Mouse (Mus musculus): ENCODE results near the gene Galnt2.

Galnt2 gene

GRCm38 (mm10) chr8:124290911-124291691 lies 59.9 kb downstream of the Galnt2 start:
- DNase-seq (ENCODE audit: extremely low read depth, low read depth): no peak

GRCm38 (mm10) chr8:124291693-124292092 lies 60.5 kb downstream of the Galnt2 start:
- no peak for DNase-seq (ENCODE audit: extremely low read depth, low read depth)

DNA sequence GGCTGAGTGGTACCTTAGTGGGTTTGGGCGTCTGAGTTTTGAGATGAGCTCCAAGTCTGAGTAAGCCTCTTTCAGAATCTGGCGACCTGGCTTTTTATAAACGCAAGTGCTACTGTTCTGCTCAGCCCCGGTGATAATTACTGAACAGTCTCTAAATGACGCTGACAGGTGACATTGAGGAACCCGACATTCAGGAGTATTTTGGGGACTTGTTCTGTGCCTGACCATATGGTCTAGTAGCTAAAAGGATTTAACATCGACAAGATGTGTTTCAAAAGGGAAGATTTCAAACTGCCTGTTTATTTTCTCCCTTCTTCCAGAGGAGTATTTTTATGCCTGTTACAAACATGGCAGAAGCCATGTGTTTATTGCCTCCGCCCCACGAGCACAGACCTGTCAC lies 61.8 kb downstream of the Galnt2 start:
- no peak for DNase-seq (ENCODE audit: extremely low read depth, low read depth)

DNA sequence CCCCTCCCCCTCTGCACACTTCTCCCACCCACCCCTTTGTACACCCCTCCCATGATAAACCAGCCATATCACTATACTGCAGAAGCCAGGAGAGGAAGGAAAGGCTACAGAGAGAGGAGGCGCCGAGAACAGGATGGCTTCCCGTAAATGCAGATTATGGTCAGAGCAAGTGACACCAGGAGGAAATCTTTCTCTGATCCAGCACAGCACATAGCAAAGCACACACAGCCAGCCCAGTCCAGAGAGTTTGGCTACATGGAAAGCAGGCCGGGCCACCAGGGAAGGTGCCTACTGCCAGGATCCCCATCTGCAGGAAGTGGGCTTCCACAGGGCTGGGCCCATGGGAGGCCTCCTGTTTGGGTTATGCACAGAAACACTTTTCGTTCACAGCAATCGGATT lies 63.2 kb downstream of the Galnt2 start:
- no peak for DNase-seq (ENCODE audit: extremely low read depth, low read depth)

DNA sequence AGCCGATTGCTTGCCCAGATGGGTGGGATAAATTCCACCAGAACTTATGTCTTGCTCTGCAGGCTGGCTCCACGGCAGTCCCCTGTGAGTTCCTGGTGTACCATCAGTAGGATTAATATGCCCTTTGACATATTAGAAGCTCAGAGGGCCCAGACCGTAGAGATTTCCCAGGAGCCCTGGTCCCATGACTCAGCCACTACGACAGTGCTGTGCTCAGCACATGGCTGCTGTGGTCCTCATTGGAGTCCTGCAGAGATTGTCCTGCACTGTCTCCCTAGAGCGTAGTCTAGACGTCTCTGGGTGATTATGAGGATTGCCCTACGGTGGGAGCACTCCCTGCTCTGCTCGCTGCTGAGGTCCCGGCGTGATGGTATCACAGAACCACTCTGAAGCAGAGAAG lies 63.7 kb downstream of the Galnt2 start:
- DNase-seq (ENCODE audit: extremely low read depth, low read depth): no peak

DNA sequence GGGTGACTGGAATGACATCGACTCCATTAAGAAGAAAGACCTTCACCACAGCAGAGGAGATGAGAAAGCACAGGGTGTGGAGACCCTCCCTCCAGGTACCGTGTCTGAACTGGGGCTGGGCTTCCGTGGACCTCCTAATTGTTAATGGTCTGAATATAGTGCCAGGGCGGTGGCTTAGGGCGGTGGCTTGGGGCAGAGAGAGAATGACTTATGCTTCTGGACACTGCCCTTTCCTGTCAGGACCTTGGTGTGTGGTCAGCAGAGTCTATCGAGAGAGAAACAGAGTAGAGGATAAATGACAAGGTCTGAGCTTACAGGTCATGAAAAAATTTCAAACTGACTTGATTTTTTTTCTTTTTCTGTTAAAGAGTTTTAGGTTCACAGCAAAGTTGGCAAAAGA lies 64.2 kb downstream of the Galnt2 start:
- no peak for DNase-seq (ENCODE audit: extremely low read depth, low read depth)

GRCm38 (mm10) chr8:124301512-124301911 lies 70.3 kb downstream of the Galnt2 start:
- no peak for DNase-seq (ENCODE audit: extremely low read depth, low read depth)

DNA sequence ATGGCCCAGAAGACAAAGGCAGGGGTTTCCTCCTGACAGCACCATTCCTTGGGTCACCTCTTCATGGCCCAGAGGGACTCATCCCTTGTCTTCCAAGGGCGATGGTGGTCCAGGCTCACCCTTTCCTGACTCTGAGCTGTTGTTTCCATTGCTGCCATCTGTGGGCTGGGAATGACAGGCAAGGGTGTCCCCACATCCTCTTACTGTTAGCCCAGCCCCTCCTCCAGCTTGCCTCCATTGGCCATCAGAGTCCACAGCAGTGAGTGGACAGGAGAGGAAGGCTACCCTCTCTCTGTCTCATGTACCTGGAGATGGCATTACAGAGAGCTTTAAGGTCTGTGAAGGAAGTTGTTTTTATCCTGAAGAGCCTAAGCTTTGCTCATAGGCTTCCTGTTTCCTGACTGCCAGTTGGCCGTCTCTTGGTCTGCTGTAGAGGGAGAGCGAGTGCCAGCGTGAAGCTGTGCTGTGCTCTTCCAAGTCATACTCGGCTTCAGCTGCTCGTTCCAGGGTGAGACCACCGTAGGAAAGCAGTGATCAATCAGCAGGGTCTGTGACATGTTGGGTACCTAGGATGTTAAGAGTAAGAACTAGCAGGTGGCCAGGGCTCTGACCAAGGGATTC lies 70.9 kb downstream of the Galnt2 start:
- DNase-seq (ENCODE audit: extremely low read depth, low read depth): no peak

DNA sequence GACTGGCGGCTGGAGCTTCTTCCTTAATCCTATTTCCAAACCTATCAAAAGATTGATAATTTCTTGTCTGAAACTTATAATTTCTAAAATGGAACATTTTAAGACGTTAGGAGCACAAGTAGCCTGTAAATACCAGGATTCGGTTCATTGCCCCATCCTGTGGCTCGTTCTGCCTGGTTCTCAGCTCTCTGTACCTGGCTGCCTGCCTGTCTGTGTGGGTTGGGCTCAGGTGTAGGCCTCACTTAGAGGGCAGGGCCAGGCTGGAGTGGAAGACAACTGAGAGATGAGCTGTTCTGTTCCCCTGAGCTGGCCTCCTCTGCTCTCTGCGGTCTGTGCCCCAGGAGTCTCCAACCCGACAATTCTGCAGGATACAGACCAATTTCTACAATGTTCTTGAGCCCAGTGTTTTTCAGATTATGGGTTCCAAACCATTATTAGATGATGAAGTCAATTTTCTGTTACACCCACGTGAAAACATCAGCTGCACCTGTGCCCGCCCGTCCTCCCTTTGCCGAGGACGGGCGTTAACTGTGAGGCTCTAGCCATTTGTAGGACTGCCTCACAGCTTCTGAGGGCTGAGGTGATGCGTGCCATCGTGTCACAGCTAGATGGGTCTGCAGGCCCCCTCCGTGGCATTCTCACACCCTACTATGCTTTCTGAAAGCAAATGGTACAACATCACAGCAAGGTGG lies 72.2 kb downstream of the Galnt2 start:
- no peak for DNase-seq (ENCODE audit: extremely low read depth, low read depth)

GRCm38 (mm10) chr8:124304141-124304540 lies 73.0 kb downstream of the Galnt2 start:
- DNase-seq (ENCODE audit: extremely low read depth, low read depth): no peak

DNA sequence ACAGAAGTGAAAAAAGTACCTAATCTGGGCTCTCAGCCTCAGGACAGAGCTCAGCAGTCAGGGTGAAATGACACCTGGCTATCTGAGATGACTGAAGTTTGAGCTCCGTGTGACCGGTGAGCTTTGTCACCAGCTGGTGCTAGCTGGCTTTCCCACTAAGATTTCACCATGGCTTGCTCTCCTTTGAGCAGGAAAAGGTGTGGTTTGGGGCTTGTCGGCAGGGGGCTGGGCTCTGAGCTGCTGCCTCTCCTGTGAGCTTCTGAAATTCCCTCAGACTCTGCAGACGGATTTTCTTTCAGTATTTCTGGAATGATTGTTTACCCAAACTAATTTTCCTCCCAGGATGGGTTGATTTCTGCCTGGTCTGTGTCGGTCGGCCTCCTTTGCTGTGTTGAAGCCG lies 75.4 kb downstream of the Galnt2 start:
- no peak for DNase-seq (ENCODE audit: extremely low read depth, low read depth)

GRCm38 (mm10) chr8:124307700-124308099 lies 76.5 kb downstream of the Galnt2 start:
- no peak for DNase-seq (ENCODE audit: extremely low read depth, low read depth)

DNA sequence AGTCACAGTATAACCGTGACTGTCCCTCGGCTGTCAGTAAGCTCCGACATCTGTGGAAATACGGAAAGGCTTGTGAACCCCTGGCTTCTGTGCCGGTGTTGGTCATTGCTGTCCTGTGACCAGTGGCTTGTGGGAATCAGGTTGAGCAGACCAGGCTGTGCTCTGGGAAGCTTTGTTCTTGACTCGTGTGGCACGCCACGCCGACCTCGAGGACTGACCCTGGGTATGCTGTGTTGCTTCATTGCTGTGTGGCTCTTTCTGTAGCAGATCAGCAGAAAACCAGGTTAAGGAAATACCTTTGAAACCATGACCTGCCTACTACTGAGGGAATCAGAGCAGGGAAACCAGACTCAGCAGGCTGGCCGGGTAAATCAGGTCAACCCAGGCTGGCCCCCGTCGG lies 79.3 kb downstream of the Galnt2 start:
- DNase-seq (ENCODE audit: extremely low read depth, low read depth): no peak

DNA sequence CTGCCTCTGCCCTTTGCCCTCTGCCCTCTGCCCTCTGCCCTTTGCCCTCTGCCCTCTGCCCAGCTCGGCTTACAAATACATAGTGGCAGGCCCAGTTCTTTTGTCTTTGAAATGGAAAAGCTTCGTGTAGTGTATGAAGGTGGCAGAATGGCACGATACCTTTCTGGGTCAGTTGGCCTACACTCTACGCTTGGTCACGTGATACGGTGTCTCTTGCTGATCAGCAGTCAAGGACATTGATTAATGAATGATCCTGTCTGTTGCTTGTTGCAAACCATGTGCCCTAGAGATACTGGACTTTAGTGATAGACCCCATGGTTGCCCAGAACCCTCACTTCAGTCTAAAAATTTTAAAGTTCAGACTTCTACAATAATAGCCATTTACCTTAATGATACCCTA lies 79.9 kb downstream of the Galnt2 start:
- DNase-seq (ENCODE audit: extremely low read depth, low read depth): no peak

- no peak for DNase-seq (ENCODE audit: extremely low read depth, low read depth)
These were observed 80.5 kb downstream of the Galnt2 start for GRCm38 (mm10) chr8:124311723-124312122.

- no peak for DNase-seq (ENCODE audit: extremely low read depth, low read depth)
These were observed 81.0 kb downstream of the Galnt2 start for GRCm38 (mm10) chr8:124312228-124312627.

- no peak for DNase-seq (ENCODE audit: extremely low read depth, low read depth)
These were observed 83.6 kb downstream of the Galnt2 start for GRCm38 (mm10) chr8:124314803-124315202.

GRCm38 (mm10) chr8:124316466-124317136 lies 85.4 kb downstream of the Galnt2 start:
- DNase-seq (ENCODE audit: extremely low read depth, low read depth): no peak

DNA sequence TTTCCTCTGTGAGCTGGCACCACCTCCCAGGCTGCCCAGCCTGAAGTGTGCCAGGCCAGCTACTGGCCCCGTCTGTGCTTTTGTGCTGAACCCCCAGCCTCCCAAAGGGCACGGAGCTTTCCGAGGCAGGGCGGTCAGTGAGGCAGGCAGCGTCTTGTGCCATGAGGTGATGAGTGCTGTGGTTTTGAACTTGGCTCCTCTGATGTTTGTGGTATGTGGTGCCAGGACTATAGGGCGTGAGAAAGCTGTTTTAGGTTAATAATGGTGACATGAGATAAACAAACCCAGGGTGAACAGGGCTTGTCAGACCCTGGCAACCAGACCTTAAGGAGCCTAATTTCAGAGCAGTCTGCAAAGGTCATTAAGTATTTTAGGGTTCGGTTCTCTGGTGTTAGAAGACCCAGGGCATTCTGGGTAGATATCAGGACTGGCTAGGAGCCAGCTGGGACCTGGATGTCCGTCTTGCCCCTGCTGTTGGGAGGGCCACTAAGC lies 86.0 kb downstream of the Galnt2 start:
- no peak for DNase-seq (ENCODE audit: extremely low read depth, low read depth)

DNA sequence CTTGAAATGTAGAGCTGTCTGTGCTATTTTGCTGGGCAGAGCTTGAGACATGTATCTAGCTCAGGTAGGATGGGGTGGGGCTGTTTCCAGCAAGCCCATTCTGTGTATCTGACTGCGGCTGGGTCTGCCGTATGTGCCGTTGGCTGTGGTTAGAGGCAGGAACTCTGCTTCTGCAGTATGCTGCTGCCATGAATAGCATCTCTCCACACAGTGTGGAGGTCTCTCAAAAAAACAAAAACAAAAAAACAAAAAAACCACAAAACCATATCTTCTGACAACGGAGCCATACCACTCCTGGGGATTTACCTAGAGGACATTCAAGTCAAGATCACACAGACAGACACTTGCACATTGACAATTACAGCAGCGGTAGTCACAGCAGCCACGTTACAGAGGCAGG lies 86.6 kb downstream of the Galnt2 start:
- DNase-seq (ENCODE audit: extremely low read depth, low read depth): no peak

DNA sequence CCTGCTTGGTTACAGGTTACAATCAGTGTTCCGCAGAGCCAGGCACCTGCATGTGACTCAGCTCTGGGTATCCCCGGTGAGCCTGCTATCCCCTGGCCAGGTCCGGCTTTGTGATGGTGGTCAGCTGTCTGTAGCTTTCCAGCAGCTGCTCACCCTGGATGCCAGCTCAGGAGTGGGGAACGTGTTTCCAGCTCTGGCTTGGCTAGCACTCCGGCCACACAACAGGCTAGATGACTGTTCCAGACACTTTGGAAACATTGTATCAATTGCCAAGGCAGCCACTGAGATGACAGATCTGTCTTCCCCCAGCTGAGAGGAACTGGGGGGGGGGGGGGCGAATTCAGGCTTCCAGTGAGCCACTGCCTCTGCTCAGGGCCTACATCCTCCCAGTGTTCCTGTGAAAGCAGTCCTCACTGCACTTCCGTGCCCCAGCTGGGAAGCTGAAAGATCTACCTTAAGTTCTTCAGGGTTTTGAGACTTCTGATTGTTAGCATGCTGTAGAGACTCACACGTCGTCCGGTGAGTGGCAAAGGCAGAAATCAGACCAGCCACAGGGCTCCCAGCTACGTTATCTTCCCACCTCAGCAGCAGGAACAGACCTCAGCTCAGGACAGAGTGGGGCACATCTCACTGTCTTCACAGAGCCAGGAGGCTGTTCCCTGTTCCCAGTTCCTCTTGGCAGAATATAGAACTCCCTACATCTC lies 87.6 kb downstream of the Galnt2 start:
- no peak for DNase-seq (ENCODE audit: extremely low read depth, low read depth)
